Mouse (Mus musculus): Measurements from ENCODE around the gene Il11. TPM values are rescaled to one million over a fixed set of nuclear protein-coding genes. Genes with fewer than 3 reads are reported as not detected.
"Not testable (repeated sequence)": the region's sequence is repeated elsewhere in the genome, so short reads cannot be mapped to it uniquely, and the experiment has no call there.

Il11 gene
- polyA plus RNA-seq, 1 experiment from 2014 or later = 1.3 TPM

GRCm38 (mm10) chr7:4793248-4793647 lies 10.6 kb upstream of the Il11 start:
- H3K27me3 ChIP-seq (ENCODE audit: control insufficient read depth, insufficient read depth, low read depth, low read length); H3K9me3 ChIP-seq (replicated peaks; ENCODE audit: control insufficient read depth, low read length, poor library complexity, severe bottlenecking); ATAC-seq: not testable (repeated sequence)
- Histone ChIP-seq H3K9ac (ENCODE audit: low read depth, low read length) (peak overlapping the region; percentile 96), H3K27ac (ENCODE audit: low read length) (peak overlapping the region; percentile 90), H3K36me3 (ENCODE audit: control insufficient read depth, insufficient read depth, low read length) (peaks cover 16% of the 10 kb centered on the region), H3K4me2 (ENCODE audit: low read length) (peak overlapping the region; percentile 70), H3K4me3 (ENCODE audit: low read depth, low read length) (peak overlapping the region; percentile 90), H3K4me1 (ENCODE audit: control insufficient read depth, insufficient read depth, low read length) (peaks cover 13% of the 10 kb centered on the region)
- WGBS = under 1% methylated on average over 31 of the region's 31 CpGs

GRCm38 (mm10) chr7:4792278-4793212 lies 9.9 kb upstream of the Il11 start, which contains the start of gene Rpl28:
TSS of gene Rpl28 (plus strand) at chr7:4792874.
- peak; percentile 88 for ATAC-seq
- Histone ChIP-seq H3K4me2 (ENCODE audit: low read length) (peak within 1 kb of the TSS; percentile 70), H3K4me3 (ENCODE audit: low read depth, low read length) (peak within 1 kb of the TSS; percentile 90), H3K36me3 (ENCODE audit: control insufficient read depth, insufficient read depth, low read length) (peaks cover 16% of the 10 kb centered on the region), H3K9ac (ENCODE audit: low read depth, low read length) (peak within 1 kb of the TSS; percentile 96), H3K27me3 (ENCODE audit: control insufficient read depth, insufficient read depth, low read depth, low read length) (no peaks in the 10 kb centered on the region), H3K4me1 (ENCODE audit: control insufficient read depth, insufficient read depth, low read length) (peaks cover 16% of the 10 kb centered on the region), H3K9me3 (replicated peaks; ENCODE audit: control insufficient read depth, low read length, poor library complexity, severe bottlenecking) (no peaks in the 10 kb centered on the region), H3K27ac (ENCODE audit: low read length) (peak within 1 kb of the TSS; percentile 90)
- whole genome bisulfite sequencing = 2% methylated on average over 54 of the region's 54 CpGs

GRCm38 (mm10) chr7:4789436-4789935 lies 6.8 kb upstream of the Il11 start, which contains the start of gene Tmem238:
TSS of gene Tmem238 (minus strand) at chr7:4789656.
- Histone ChIP-seq H3K27ac (ENCODE audit: low read length) (peak within 1 kb of the TSS; percentile 67), H3K27me3 (ENCODE audit: control insufficient read depth, insufficient read depth, low read depth, low read length) (no peaks in the 10 kb centered on the region), H3K4me3 (ENCODE audit: low read depth, low read length) (peak within 1 kb of the TSS; percentile 63), H3K36me3 (ENCODE audit: control insufficient read depth, insufficient read depth, low read length) (peaks cover 3% of the 10 kb centered on the region; the same call in 1 of the 2 replicates), H3K4me1 (ENCODE audit: control insufficient read depth, insufficient read depth, low read length) (peaks cover 16% of the 10 kb centered on the region), H3K9ac (ENCODE audit: low read depth, low read length) (peak within 1 kb of the TSS; percentile 77), H3K4me2 (ENCODE audit: low read length) (peak within 1 kb of the TSS; percentile 80), H3K9me3 (replicated peaks; ENCODE audit: control insufficient read depth, low read length, poor library complexity, severe bottlenecking) (no peaks in the 10 kb centered on the region)
- no peak for ATAC-seq
- WGBS = 14% methylated on average over 26 of the region's 40 CpGs

- Histone ChIP-seq H3K4me3 (ENCODE audit: low read depth, low read length) (peak overlapping the region; percentile 63), H3K4me1 (ENCODE audit: control insufficient read depth, insufficient read depth, low read length) (peaks cover 10% of the 10 kb centered on the region), H3K27ac (ENCODE audit: low read length) (peak overlapping the region; percentile 67), H3K4me2 (ENCODE audit: low read length) (peak overlapping the region; percentile 80), H3K9me3 (replicated peaks; ENCODE audit: control insufficient read depth, low read length, poor library complexity, severe bottlenecking) (no peaks in the 10 kb centered on the region), H3K9ac (ENCODE audit: low read depth, low read length) (peak overlapping the region; percentile 77), H3K27me3 (ENCODE audit: control insufficient read depth, insufficient read depth, low read depth, low read length) (no peaks in the 10 kb centered on the region), H3K36me3 (ENCODE audit: control insufficient read depth, insufficient read depth, low read length) (no peaks in the 10 kb centered on the region)
- WGBS = 2% methylated on average over 60 of the region's 64 CpGs
- ATAC-seq = peak; percentile 50
These were observed 6.1 kb upstream of the Il11 start for GRCm38 (mm10) chr7:4788499-4789435.

- H3K4me3 ChIP-seq (ENCODE audit: low read depth, low read length) = no peak overlapping the region
- H3K27ac ChIP-seq (ENCODE audit: low read length) = no peak overlapping the region
- H3K4me1 ChIP-seq (ENCODE audit: control insufficient read depth, insufficient read depth, low read length) = peaks cover 4% of the 10 kb centered on the region; the same call in 1 of the 2 replicates
- no peaks in the 10 kb centered on the region for H3K9me3 ChIP-seq (replicated peaks; ENCODE audit: control insufficient read depth, low read length, poor library complexity, severe bottlenecking)
- H3K27me3 ChIP-seq (ENCODE audit: control insufficient read depth, insufficient read depth, low read depth, low read length) = peaks cover 8% of the 10 kb centered on the region
- ATAC-seq = no peak
- no peak overlapping the region for H3K9ac ChIP-seq (ENCODE audit: low read depth, low read length)
- 82% methylated on average over 14 of the region's 14 CpGs for WGBS
- H3K4me2 ChIP-seq (ENCODE audit: low read length) = no peak overlapping the region
- H3K36me3 ChIP-seq (ENCODE audit: control insufficient read depth, insufficient read depth, low read length) = no peaks in the 10 kb centered on the region
These were observed 1.1 kb upstream of the Il11 start for GRCm38 (mm10) chr7:4783667-4784268.

GRCm38 (mm10) chr7:4782130-4782529 lies 529 bp downstream of the Il11 start:
- no peak overlapping the region for H3K4me3 ChIP-seq (ENCODE audit: low read depth, low read length)
- H3K4me1 ChIP-seq (ENCODE audit: control insufficient read depth, insufficient read depth, low read length) = no peaks in the 10 kb centered on the region
- no peak for ATAC-seq
- no peak overlapping the region for H3K9ac ChIP-seq (ENCODE audit: low read depth, low read length)
- WGBS = 67% methylated on average over 3 of the region's 3 CpGs
- H3K27me3 ChIP-seq (ENCODE audit: control insufficient read depth, insufficient read depth, low read depth, low read length) = peaks cover 21% of the 10 kb centered on the region
- H3K9me3 ChIP-seq (replicated peaks; ENCODE audit: control insufficient read depth, low read length, poor library complexity, severe bottlenecking) = no peaks in the 10 kb centered on the region
- H3K36me3 ChIP-seq (ENCODE audit: control insufficient read depth, insufficient read depth, low read length) = no peaks in the 10 kb centered on the region
- H3K27ac ChIP-seq (ENCODE audit: low read length) = no peak overlapping the region
- H3K4me2 ChIP-seq (ENCODE audit: low read length) = no peak overlapping the region

- Histone ChIP-seq H3K36me3 (ENCODE audit: control insufficient read depth, insufficient read depth, low read length) (no peaks in the 10 kb centered on the region), H3K9me3 (replicated peaks; ENCODE audit: control insufficient read depth, low read length, poor library complexity, severe bottlenecking) (no peaks in the 10 kb centered on the region), H3K27me3 (ENCODE audit: control insufficient read depth, insufficient read depth, low read depth, low read length) (peaks cover 37% of the 10 kb centered on the region), H3K9ac (ENCODE audit: low read depth, low read length) (no peak overlapping the region), H3K4me2 (ENCODE audit: low read length) (no peak overlapping the region), H3K4me3 (ENCODE audit: low read depth, low read length) (no peak overlapping the region), H3K27ac (ENCODE audit: low read length) (no peak overlapping the region), H3K4me1 (ENCODE audit: control insufficient read depth, insufficient read depth, low read length) (no peaks in the 10 kb centered on the region)
- no peak for ATAC-seq
- WGBS = 41% methylated on average over 5 of the region's 5 CpGs
These were observed 2.7 kb downstream of the Il11 start for GRCm38 (mm10) chr7:4779921-4780320.

- 5% methylated on average over 18 of the region's 20 CpGs for WGBS
- no peaks in the 10 kb centered on the region for H3K36me3 ChIP-seq (ENCODE audit: control insufficient read depth, insufficient read depth, low read length)
- H3K4me2 ChIP-seq (ENCODE audit: low read length) = no peak overlapping the region
- H3K27ac ChIP-seq (ENCODE audit: low read length) = no peak overlapping the region
- H3K9me3 ChIP-seq (replicated peaks; ENCODE audit: control insufficient read depth, low read length, poor library complexity, severe bottlenecking) = no peaks in the 10 kb centered on the region
- no peaks in the 10 kb centered on the region for H3K4me1 ChIP-seq (ENCODE audit: control insufficient read depth, insufficient read depth, low read length)
- H3K4me3 ChIP-seq (ENCODE audit: low read depth, low read length) = no peak overlapping the region
- no peak for ATAC-seq
- H3K9ac ChIP-seq (ENCODE audit: low read depth, low read length) = no peak overlapping the region
- peaks cover 37% of the 10 kb centered on the region for H3K27me3 ChIP-seq (ENCODE audit: control insufficient read depth, insufficient read depth, low read depth, low read length)
These were observed 4.6 kb downstream of the Il11 start for GRCm38 (mm10) chr7:4777851-4778637.
